Mouse (Mus musculus): ENCODE measurements around the gene Rab3d. TPM values are rescaled to one million over a fixed set of nuclear protein-coding genes. Genes with fewer than 3 reads are reported as not detected.

The Rab3d gene
- polyA plus RNA-seq, 1 experiment = 48.9 TPM

- 43% methylated on average over 3 of the region's 3 CpGs for WGBS
- no peaks in the 10 kb centered on the region for H3K27me3 ChIP-seq (ENCODE audit: control insufficient read depth, insufficient read depth, low read length)
- TF ChIP-seq POLR2A (IDR thresholded peaks at IDR 0.05; ENCODE audit: low read depth, low read length) = no peak
- no peak for TF ChIP-seq CTCF (IDR thresholded peaks at IDR 0.05; ENCODE audit: extremely low read depth, insufficient read length, insufficient replicate concordance, low read depth, low read length)
- no peak overlapping the region for H3K4me3 ChIP-seq (ENCODE audit: low read depth, low read length)
- peak overlapping the region; percentile 47 for H3K27ac ChIP-seq (ENCODE audit: insufficient read depth, low read depth, low read length)
- peaks cover 11% of the 10 kb centered on the region; the same call in 1 of the 2 replicates for H3K4me1 ChIP-seq (ENCODE audit: control insufficient read depth, insufficient read depth, insufficient read length, low read length)
- H3K36me3 ChIP-seq (ENCODE audit: control insufficient read depth, insufficient read depth, low read length) = no peaks in the 10 kb centered on the region
Observed at GRCm38 (mm10) chr9:21859606-21860005, 58.4 kb downstream of the Rab3d start.

DNA sequence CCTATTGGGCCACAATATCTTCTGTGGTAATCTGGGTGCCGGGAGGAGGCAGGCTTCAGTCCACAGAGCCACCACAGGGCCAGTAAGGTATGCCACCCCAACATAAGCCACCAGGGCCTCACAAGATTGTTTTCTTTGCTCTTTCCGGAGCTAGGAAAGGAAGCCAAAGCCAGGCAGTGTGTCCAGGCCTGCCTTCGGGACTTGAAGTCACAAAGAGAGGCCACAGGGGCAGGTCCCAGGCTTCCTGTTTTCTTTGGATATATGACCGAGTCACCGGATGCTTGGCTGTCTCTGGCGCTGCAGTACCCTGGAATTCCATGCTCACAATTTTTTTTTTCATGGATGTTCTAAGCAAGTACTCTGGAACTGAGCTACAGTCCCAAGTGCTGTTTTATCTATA, 59.9 kb downstream of the Rab3d start:
- 79% methylated on average over 6 of the region's 6 CpGs for WGBS
- peak overlapping the region; percentile 51; the same call in 1 of the 2 replicates for H3K27ac ChIP-seq (ENCODE audit: insufficient read depth, low read depth, low read length)

GRCm38 (mm10) chr9:21857501-21857900, 60.5 kb downstream of the Rab3d start:
- Histone ChIP-seq H3K27ac (ENCODE audit: insufficient read depth, low read depth, low read length) (no peak overlapping the region), H3K4me3 (ENCODE audit: low read depth, low read length) (no peak overlapping the region), H3K27me3 (ENCODE audit: control insufficient read depth, insufficient read depth, low read length) (no peaks in the 10 kb centered on the region), H3K36me3 (ENCODE audit: control insufficient read depth, insufficient read depth, low read length) (no peaks in the 10 kb centered on the region), H3K4me1 (ENCODE audit: control insufficient read depth, insufficient read depth, insufficient read length, low read length) (peaks cover 22% of the 10 kb centered on the region)
- TF ChIP-seq CTCF (IDR thresholded peaks at IDR 0.05; ENCODE audit: extremely low read depth, insufficient read length, insufficient replicate concordance, low read depth, low read length) = no peak
- TF ChIP-seq POLR2A (IDR thresholded peaks at IDR 0.05; ENCODE audit: low read depth, low read length) = no peak
- 84% methylated on average over 2 of the region's 2 CpGs for WGBS

More for the DNA sequence above, 59.9 kb downstream of the Rab3d start:
- Histone ChIP-seq H3K4me3 (ENCODE audit: low read depth, low read length) (no peak overlapping the region), H3K36me3 (ENCODE audit: control insufficient read depth, insufficient read depth, low read length) (no peaks in the 10 kb centered on the region), H3K4me1 (ENCODE audit: control insufficient read depth, insufficient read depth, insufficient read length, low read length) (peaks cover 20% of the 10 kb centered on the region; the same call in 1 of the 2 replicates), H3K27me3 (ENCODE audit: control insufficient read depth, insufficient read depth, low read length) (no peaks in the 10 kb centered on the region)
- TF ChIP-seq CTCF (IDR thresholded peaks at IDR 0.05; ENCODE audit: extremely low read depth, insufficient read length, insufficient replicate concordance, low read depth, low read length) = no peak
- no peak for TF ChIP-seq POLR2A (IDR thresholded peaks at IDR 0.05; ENCODE audit: low read depth, low read length)

Other genes with a start within 250 kb of the Rab3d start
- gene Ldlr, start 194.7 kb downstream of the Rab3d start, polyA plus RNA-seq (2012; rRNA removed) = 37.2 and 58.9 TPM in 2 replicates
- gene Spc24, start 157.9 kb downstream of the Rab3d start, polyA plus RNA-seq (2012; rRNA removed) = 11.0 and 22.6 TPM in 2 replicates
- gene Kank2, start 119.4 kb downstream of the Rab3d start, polyA plus RNA-seq (2012; rRNA removed) = 23.0 and 24.8 TPM in 2 replicates
- 10.2 and 12.3 TPM in 2 replicates for gene Angptl8, start 82.7 kb downstream of the Rab3d start, polyA plus RNA-seq (2012; rRNA removed)
- 36.4 and 73.5 TPM in 2 replicates for gene Dock6, start 65.6 kb downstream of the Rab3d start, polyA plus RNA-seq (2012; rRNA removed)
- gene Ccdc159, start 9.3 kb upstream of the Rab3d start, polyA plus RNA-seq (2012; rRNA removed) = 0.71 and 1.2 TPM in 2 replicates
- 81.5 and 113 TPM in 2 replicates for gene Tmem205, start 9.4 kb upstream of the Rab3d start, polyA plus RNA-seq (2012; rRNA removed)
- gene Plppr2, start 18.8 kb upstream of the Rab3d start, polyA plus RNA-seq (2012; rRNA removed) = 5.2 and 5.5 TPM in 2 replicates
- 4.7 and 7.1 TPM in 2 replicates for gene Swsap1, start 37.6 kb upstream of the Rab3d start, polyA plus RNA-seq (2012; rRNA removed)
- 0.95 and 2.4 TPM in 2 replicates for gene Epor, start 45.3 kb upstream of the Rab3d start, polyA plus RNA-seq (2012; rRNA removed)
- 3.4 and 3.8 TPM in 2 replicates for gene Rgl3, start 71.3 kb upstream of the Rab3d start, polyA plus RNA-seq (2012; rRNA removed)
- gene Ccdc151, start 84.4 kb upstream of the Rab3d start, polyA plus RNA-seq (2012; rRNA removed) = 0.05 TPM in 1 of 2 replicates, not detected in the other
- 82.7 and 169 TPM in 2 replicates for gene Prkcsh, start 84.6 kb upstream of the Rab3d start, polyA plus RNA-seq (2012; rRNA removed)
- 0.20 and 0.34 TPM in 2 replicates for gene Elavl3, start 133.8 kb upstream of the Rab3d start, polyA plus RNA-seq (2012; rRNA removed)
- not detected in 2 replicates for gene Gm49318, start 153.1 kb upstream of the Rab3d start, polyA plus RNA-seq (2012; rRNA removed)
- gene Zfp653, start 153.2 kb upstream of the Rab3d start, polyA plus RNA-seq (2012; rRNA removed) = 6.6 and 13.2 TPM in 2 replicates
- gene Ecsit, start 167.2 kb upstream of the Rab3d start, polyA plus RNA-seq (2012; rRNA removed) = 26.8 and 35.7 TPM in 2 replicates
- 166 and 227 TPM in 2 replicates for gene Cnn1, start 181.0 kb upstream of the Rab3d start, polyA plus RNA-seq (2012; rRNA removed)
- gene Elof1, start 199.0 kb upstream of the Rab3d start, polyA plus RNA-seq (2012; rRNA removed) = 108 and 120 TPM in 2 replicates
- 128 and 203 TPM in 2 replicates for gene Acp5, start 217.5 kb upstream of the Rab3d start, polyA plus RNA-seq (2012; rRNA removed)
- 35.4 and 43.1 TPM in 2 replicates for gene Pigyl, start 238.7 kb upstream of the Rab3d start, polyA plus RNA-seq (2012; rRNA removed)

Data from small intestine, adult 2 months (tissue).